ENCODE assay signal across 10 mouse cellular contexts in the genomic region with DNA sequence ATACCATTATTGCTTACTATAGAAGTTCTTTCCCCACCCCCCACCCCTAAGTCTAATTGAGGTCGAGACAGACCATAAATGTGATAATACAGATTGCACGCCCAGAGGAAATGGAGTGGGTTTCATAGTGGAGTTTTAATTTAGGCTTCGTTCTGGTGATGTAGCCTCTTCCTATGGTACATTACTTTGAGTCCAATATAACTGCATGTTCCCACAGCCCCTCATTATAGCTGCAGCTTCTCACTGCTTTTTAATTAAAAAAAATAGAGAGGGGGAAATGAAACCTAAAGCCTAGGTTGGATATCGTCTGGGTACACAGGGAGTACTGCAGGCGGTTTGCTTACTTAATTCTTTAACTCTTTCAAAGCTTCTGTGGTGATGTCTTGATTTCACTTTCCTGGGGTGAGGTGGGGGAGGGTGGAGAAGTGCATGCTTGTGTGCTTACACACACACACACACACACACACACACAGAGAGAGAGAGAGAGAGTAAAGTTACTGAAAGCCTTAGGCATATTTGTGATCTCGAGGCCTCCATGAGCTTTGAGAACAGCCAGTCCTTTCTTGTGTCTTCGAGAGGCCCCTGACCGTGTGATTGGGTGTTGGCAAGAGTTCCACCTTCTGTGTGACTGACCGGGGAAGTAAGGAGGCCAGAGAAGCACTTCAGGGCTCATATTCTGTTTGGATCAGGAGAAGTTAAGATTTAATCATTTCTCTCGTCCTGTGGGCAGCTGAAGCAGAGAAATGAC. TPM values are rescaled to one million over a fixed set of nuclear protein-coding genes. Genes with fewer than 3 reads are reported as not detected.
DNase-seq lines count a peak whose midpoint lies in the region; ATAC-seq lines count a peak whose summit lies in the region.
"Had no signal": no experiment of that assay in that cellular context is flagged by ENCODE, and none has a peak within 500 bp of the region (broad histone marks: within the 10 kb centered on the region; RNA-seq: fewer than 3 reads in every experiment).

No protein-coding gene starts in this region.

- no peak for ATAC-seq in hindbrain, embryonic 12.5 days (ENCODE audit: low FRiP score)
- ATAC-seq: Patski had no signal

- DNase-seq in retina, postnatal 1 day: peak; percentile 23
- no peak for DNase-seq in retina, embryonic 14.5 days (ENCODE audit: low spot score)
- DNase-seq in lung, postnatal 25 days (ENCODE audit: low spot score): peak; percentile 69
- no peak for DNase-seq in ovary, postnatal 36 days (ENCODE audit: low spot score)
- no peak for DNase-seq in thymus, postnatal 0 days (ENCODE audit: low spot score)
- DNase-seq in spleen, postnatal 10 days (ENCODE audit: low spot score in 2 of 2): no peak
- DNase-seq: kidney, adult 8-10 months had no signal

- H3K9me3 ChIP-seq in hindbrain, embryonic 12.5 days (replicated peaks): no peaks in the 10 kb centered on the region
- H3K9me3 ChIP-seq: neural tube, embryonic 12.5 days had no signal

- H3K9ac ChIP-seq in hindbrain, embryonic 12.5 days: no peak overlapping the region
- H3K9ac ChIP-seq: neural tube, embryonic 12.5 days had no signal

- no peak overlapping the region for H3K4me2 ChIP-seq in hindbrain, embryonic 12.5 days (replicated peaks)
- H3K4me2 ChIP-seq: neural tube, embryonic 12.5 days had no signal

- 52% methylated on average over 10 of the region's 10 CpGs for WGBS in hindbrain, embryonic 12.5 days

- H3K27ac ChIP-seq in hindbrain, embryonic 12.5 days: peak overlapping the region; percentile 67
- H3K27ac ChIP-seq: neural tube, embryonic 12.5 days had no signal

- no peak overlapping the region for H3K4me3 ChIP-seq in hindbrain, embryonic 12.5 days
- H3K4me3 ChIP-seq: neural tube, embryonic 12.5 days had no signal

- peaks cover 21% of the 10 kb centered on the region for H3K4me1 ChIP-seq in hindbrain, embryonic 12.5 days

- H3K36me3 ChIP-seq in hindbrain, embryonic 12.5 days: no peaks in the 10 kb centered on the region
- H3K36me3 ChIP-seq: neural tube, embryonic 12.5 days had no signal

- H3K27me3 ChIP-seq in hindbrain, embryonic 12.5 days: no peaks in the 10 kb centered on the region
- H3K27me3 ChIP-seq: neural tube, embryonic 12.5 days; Patski had no signal

RNA-seq across cellular contexts. Expression of gene Ctnnbl1, which starts 31.7 kb away (rescaled TPM):
- polyA plus RNA-seq in hindbrain, embryonic 12.5 days (2016; fragmentation: Nextera tagmentation; extraction: Ambion mirVana): 82.3 and 83.7 TPM in 2 replicates
- 67.8 and 74.7 TPM in 2 replicates for polyA plus RNA-seq in thymus, postnatal 0 days (2015; fragmentation: Nextera tagmentation; extraction: Ambion mirVana)

Comparison
In these comparisons a context has a peak if more than half of its experiments do, and no peak if none do; other contexts are left out.
1. DNase-seq: peak in retina, postnatal 1 day (single experiment) and lung, postnatal 25 days (single experiment); none in retina, embryonic 14.5 days (single experiment), ovary, postnatal 36 days (single experiment), thymus, postnatal 0 days (single experiment) and spleen, postnatal 10 days (0 of 2).